Mouse (Mus musculus): Measurements from ENCODE around the gene Scp2. TPM values are rescaled to one million over a fixed set of nuclear protein-coding genes. Genes with fewer than 3 reads are reported as not detected.

Gene Scp2
- polyA plus RNA-seq, 2 experiments, result 112 to 199 TPM

DNA sequence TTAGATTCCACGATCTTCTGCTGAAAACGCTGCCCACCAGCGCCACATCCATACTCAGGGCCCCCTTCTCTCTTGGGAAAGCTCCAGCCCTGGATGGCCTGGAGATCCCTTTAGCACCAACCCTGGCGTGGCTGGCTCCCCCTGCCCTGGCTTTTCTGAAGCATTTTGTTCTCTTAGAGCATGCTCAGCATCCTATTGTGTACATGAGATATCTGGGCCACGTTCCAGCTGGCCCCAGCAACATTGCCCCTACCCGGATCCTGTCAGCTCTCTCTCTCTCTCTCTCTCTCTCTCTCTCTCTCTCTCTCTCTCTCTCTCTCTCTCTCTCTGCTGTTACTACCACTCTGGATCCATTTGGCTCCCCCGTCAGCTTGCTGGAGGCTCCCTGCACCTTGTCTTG, 139.5 kb downstream of the Scp2 start:
- Histone ChIP-seq H3K4me3 (replicated peaks; ENCODE audit: low read length) (no peak overlapping the region), H3K4me2 (replicated peaks; ENCODE audit: low read depth, low read length, severe bottlenecking) (no peak overlapping the region), H3K4me1 (ENCODE audit: control insufficient read depth, insufficient read depth, low read length) (no peaks in the 10 kb centered on the region), H3K9me3 (ENCODE audit: control insufficient read depth, low read length) (no peaks in the 10 kb centered on the region), H3K27me3 (ENCODE audit: control insufficient read depth, insufficient read depth, low read length) (no peaks in the 10 kb centered on the region), H3K9ac (ENCODE audit: low read depth, low read length, severe bottlenecking) (no peak overlapping the region), H3K27ac (replicated peaks; ENCODE audit: low read depth, low read length) (no peak overlapping the region), H3K36me3 (ENCODE audit: control insufficient read depth, insufficient read depth, low read length) (no peaks in the 10 kb centered on the region)
- 58% methylated on average over 7 of the region's 7 CpGs for WGBS
- no peak for TF ChIP-seq POLR2A (IDR thresholded peaks at IDR 0.05; ENCODE audit: borderline replicate concordance, extremely low read depth, insufficient read depth, insufficient read length)
- DNase-seq (ENCODE audit: low spot score), result no peak
- ATAC-seq (ENCODE audit: low FRiP score, low read depth), result no peak

DNA sequence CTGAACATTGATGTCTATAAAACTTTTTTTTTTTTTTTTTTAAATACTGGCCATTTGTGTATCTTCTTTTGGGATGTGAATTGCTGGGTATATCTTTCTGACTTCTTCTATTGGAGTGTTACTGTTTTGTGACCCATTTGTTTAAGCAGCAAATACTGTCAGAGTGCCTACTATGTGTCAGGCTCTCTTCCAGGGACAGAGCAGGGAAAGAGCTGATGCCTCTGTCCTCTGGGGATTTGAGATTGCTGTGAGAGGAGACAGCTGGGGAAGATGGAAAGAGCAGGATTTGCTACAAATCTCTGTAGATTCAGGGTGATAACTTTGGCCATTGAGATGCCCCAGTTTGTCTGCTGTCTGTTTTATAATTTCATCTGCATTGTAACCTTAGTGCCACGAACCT, 145.4 kb downstream of the Scp2 start:
- DNase-seq (ENCODE audit: low spot score), result no peak
- no peak overlapping the region for H3K4me3 ChIP-seq (replicated peaks; ENCODE audit: low read length)
- no peaks in the 10 kb centered on the region for H3K9me3 ChIP-seq (ENCODE audit: control insufficient read depth, low read length)
- H3K27ac ChIP-seq (replicated peaks; ENCODE audit: low read depth, low read length), result no peak overlapping the region
- 0 out of 2 replicates have a peak, but pooled peaks cover 5% of the 10 kb centered on the region for H3K4me1 ChIP-seq (ENCODE audit: control insufficient read depth, insufficient read depth, low read length)
- TF ChIP-seq POLR2A (IDR thresholded peaks at IDR 0.05; ENCODE audit: borderline replicate concordance, extremely low read depth, insufficient read depth, insufficient read length), result no peak
- no peaks in the 10 kb centered on the region for H3K27me3 ChIP-seq (ENCODE audit: control insufficient read depth, insufficient read depth, low read length)
- no peak for ATAC-seq (ENCODE audit: low FRiP score, low read depth)
- H3K36me3 ChIP-seq (ENCODE audit: control insufficient read depth, insufficient read depth, low read length), result no peaks in the 10 kb centered on the region
- no peak overlapping the region for H3K4me2 ChIP-seq (replicated peaks; ENCODE audit: low read depth, low read length, severe bottlenecking)
- H3K9ac ChIP-seq (ENCODE audit: low read depth, low read length, severe bottlenecking), result no peak overlapping the region
- WGBS, result 66% methylated on average over 1 of the region's 1 CpGs

DNA sequence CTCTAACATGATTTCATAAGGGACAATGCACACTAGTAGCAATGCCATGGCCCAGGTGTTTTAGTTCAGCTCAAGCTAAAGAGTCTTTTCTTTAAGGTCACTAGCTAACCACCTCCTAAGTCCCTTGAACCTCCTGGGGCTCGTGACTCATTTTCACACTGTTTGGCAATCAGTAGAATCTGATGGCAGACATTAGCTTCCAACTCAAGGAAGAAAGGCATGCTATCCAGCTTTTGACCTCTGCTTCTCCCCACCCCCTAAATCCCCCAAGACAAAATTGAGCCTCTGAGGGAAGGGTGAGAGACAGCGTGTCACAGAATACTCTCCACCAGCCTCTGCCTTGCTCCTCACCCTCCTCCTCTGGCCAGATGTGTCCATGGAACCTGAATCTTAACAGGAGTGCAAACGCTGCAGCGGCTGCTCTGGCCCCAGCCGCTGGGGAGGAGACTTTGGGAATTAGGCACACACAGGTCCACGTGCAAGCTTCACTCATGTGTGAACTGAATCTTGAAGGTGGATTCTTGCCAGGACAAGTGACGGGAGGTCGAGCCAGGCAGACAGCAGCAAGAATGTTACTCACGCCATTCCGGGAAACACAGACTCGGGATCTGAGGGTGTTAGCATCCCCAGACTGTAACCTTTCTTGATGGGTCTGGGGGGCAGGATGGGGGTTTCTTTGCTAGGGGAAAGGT, 146.0 kb downstream of the Scp2 start:
- WGBS, result 25% methylated on average over 11 of the region's 11 CpGs
- Histone ChIP-seq H3K4me2 (replicated peaks; ENCODE audit: low read depth, low read length, severe bottlenecking) (no peak overlapping the region), H3K4me1 (ENCODE audit: control insufficient read depth, insufficient read depth, low read length) (0 out of 2 replicates have a peak, but pooled peaks cover 5% of the 10 kb centered on the region), H3K9me3 (ENCODE audit: control insufficient read depth, low read length) (no peaks in the 10 kb centered on the region), H3K36me3 (ENCODE audit: control insufficient read depth, insufficient read depth, low read length) (no peaks in the 10 kb centered on the region), H3K9ac (ENCODE audit: low read depth, low read length, severe bottlenecking) (no peak overlapping the region), H3K27ac (replicated peaks; ENCODE audit: low read depth, low read length) (no peak overlapping the region), H3K27me3 (ENCODE audit: control insufficient read depth, insufficient read depth, low read length) (no peaks in the 10 kb centered on the region), H3K4me3 (replicated peaks; ENCODE audit: low read length) (no peak overlapping the region)
- ATAC-seq (ENCODE audit: low FRiP score, low read depth) (no peak; the same call in 1 of the 2 replicates), DNase-seq (ENCODE audit: low spot score) (no peak)
- TF ChIP-seq POLR2A (IDR thresholded peaks at IDR 0.05; ENCODE audit: borderline replicate concordance, extremely low read depth, insufficient read depth, insufficient read length), result no peak

DNA sequence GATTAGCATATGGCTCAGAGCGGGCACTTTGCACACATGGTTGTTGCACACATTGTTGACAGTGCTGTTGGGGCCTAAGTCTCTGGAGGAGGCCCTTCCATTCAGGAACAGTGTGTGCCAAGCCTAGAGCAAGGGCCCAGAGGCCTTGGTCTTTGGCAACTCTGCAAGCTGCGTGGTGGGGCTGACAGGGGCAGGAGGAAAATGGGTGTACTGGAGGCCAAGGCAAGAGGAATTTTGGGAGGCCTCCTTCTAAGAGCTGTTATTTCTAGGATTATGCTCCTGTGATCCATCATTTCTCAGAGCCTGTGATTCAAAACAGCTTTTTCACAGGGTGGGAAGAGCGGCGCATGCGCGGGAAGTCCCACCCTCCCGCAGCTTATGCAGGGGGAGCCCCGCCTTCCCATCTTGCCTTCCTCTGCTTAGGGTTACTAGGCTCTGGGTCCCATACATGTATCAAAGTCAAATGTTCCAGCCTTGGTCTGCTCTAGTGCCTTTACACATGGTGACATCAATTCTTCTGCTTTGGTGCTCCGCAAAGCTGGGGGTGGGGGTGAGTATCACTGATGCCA, 148.3 kb downstream of the Scp2 start:
- no peak for ATAC-seq (ENCODE audit: low FRiP score, low read depth)
- no peak for TF ChIP-seq POLR2A (IDR thresholded peaks at IDR 0.05; ENCODE audit: borderline replicate concordance, extremely low read depth, insufficient read depth, insufficient read length)
- Histone ChIP-seq H3K4me1 (ENCODE audit: control insufficient read depth, insufficient read depth, low read length) (0 out of 2 replicates have a peak, but pooled peaks cover 5% of the 10 kb centered on the region), H3K27ac (replicated peaks; ENCODE audit: low read depth, low read length) (no peak overlapping the region), H3K9ac (ENCODE audit: low read depth, low read length, severe bottlenecking) (no peak overlapping the region), H3K36me3 (ENCODE audit: control insufficient read depth, insufficient read depth, low read length) (no peaks in the 10 kb centered on the region), H3K27me3 (ENCODE audit: control insufficient read depth, insufficient read depth, low read length) (no peaks in the 10 kb centered on the region), H3K4me3 (replicated peaks; ENCODE audit: low read length) (no peak overlapping the region), H3K9me3 (ENCODE audit: control insufficient read depth, low read length) (no peaks in the 10 kb centered on the region), H3K4me2 (replicated peaks; ENCODE audit: low read depth, low read length, severe bottlenecking) (no peak overlapping the region)
- DNase-seq (ENCODE audit: low spot score), result no peak
- 86% methylated on average over 9 of the region's 9 CpGs for WGBS

DNA sequence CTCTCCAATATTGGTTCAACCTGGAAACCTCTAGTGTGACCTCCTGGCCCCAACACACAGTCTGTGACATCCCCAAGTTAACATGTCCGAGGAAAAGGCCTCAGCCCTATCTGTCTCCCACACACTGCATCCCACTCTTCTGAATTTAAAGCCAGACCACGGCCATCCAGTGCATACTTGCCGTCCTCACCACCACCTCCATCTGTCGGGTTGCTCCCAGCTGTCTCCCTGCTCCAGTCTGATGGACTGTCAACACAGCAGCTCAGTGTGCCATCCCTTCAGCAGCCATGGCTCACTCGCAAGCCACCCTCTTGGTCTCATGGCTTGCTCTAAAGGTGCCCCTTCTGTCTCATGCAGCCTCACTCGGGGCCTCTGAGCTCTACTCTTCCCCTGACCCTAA, 149.1 kb downstream of the Scp2 start:
- DNase-seq (ENCODE audit: low spot score) (no peak), ATAC-seq (ENCODE audit: low FRiP score, low read depth) (no peak)
- H3K9me3 ChIP-seq (ENCODE audit: control insufficient read depth, low read length), result no peaks in the 10 kb centered on the region
- H3K27ac ChIP-seq (replicated peaks; ENCODE audit: low read depth, low read length), result no peak overlapping the region
- 88% methylated on average over 6 of the region's 6 CpGs for WGBS
- no peak overlapping the region for H3K9ac ChIP-seq (ENCODE audit: low read depth, low read length, severe bottlenecking)
- H3K36me3 ChIP-seq (ENCODE audit: control insufficient read depth, insufficient read depth, low read length), result no peaks in the 10 kb centered on the region
- no peak overlapping the region for H3K4me3 ChIP-seq (replicated peaks; ENCODE audit: low read length)
- H3K27me3 ChIP-seq (ENCODE audit: control insufficient read depth, insufficient read depth, low read length), result no peaks in the 10 kb centered on the region
- no peak overlapping the region for H3K4me2 ChIP-seq (replicated peaks; ENCODE audit: low read depth, low read length, severe bottlenecking)
- H3K4me1 ChIP-seq (ENCODE audit: control insufficient read depth, insufficient read depth, low read length), result 0 out of 2 replicates have a peak, but pooled peaks cover 5% of the 10 kb centered on the region
- no peak for TF ChIP-seq POLR2A (IDR thresholded peaks at IDR 0.05; ENCODE audit: borderline replicate concordance, extremely low read depth, insufficient read depth, insufficient read length)
